Mouse (Mus musculus) testis, postnatal 14 days (tissue): ENCODE measurements around the gene Nr4a2.

Experiments used
- DNase-seq: peaks from one replicate; pipeline ENCODE4 v3.0.0; 2021; ENCODE audit warnings: low spot score

Gene Nr4a2

GRCm38 (mm10) chr2:57123991-57124840 lies at the start of gene Nr4a2:
Nr4a2 (minus strand) TSS chr2:57124003.
- DNase-seq, result peak; percentile 67

GRCm38 (mm10) chr2:57165416-57165815 lies 41.6 kb upstream of the Nr4a2 start:
- no peak for DNase-seq

GRCm38 (mm10) chr2:57156814-57157213 lies 33.0 kb upstream of the Nr4a2 start:
- DNase-seq, result no peak

- no peak for DNase-seq
Measured at GRCm38 (mm10) chr2:57149796-57150195, 26.0 kb upstream of the Nr4a2 start.

GRCm38 (mm10) chr2:57148231-57148630 lies 24.4 kb upstream of the Nr4a2 start:
- DNase-seq, result no peak

- no peak for DNase-seq
Measured at GRCm38 (mm10) chr2:57145646-57146421, 22.0 kb upstream of the Nr4a2 start.

- DNase-seq, result no peak
Measured at GRCm38 (mm10) chr2:57138594-57138993, 14.8 kb upstream of the Nr4a2 start.

GRCm38 (mm10) chr2:57127461-57127860 lies 3.7 kb upstream of the Nr4a2 start:
- no peak for DNase-seq

GRCm38 (mm10) chr2:57125891-57126290 lies 2.1 kb upstream of the Nr4a2 start:
- DNase-seq, result no peak

GRCm38 (mm10) chr2:57122986-57123980 lies 520 bp downstream of the Nr4a2 start:
- DNase-seq, result peak; percentile 45

- DNase-seq, result no peak
Measured at GRCm38 (mm10) chr2:57121110-57121509, 2.7 kb downstream of the Nr4a2 start.

- no peak for DNase-seq
Measured at GRCm38 (mm10) chr2:57117201-57117951, 6.4 kb downstream of the Nr4a2 start.

GRCm38 (mm10) chr2:57116366-57117200 lies 7.2 kb downstream of the Nr4a2 start:
- DNase-seq, result no peak

- DNase-seq, result no peak
Measured at GRCm38 (mm10) chr2:57115864-57116365, 7.9 kb downstream of the Nr4a2 start.

GRCm38 (mm10) chr2:57115181-57115863 lies 8.5 kb downstream of the Nr4a2 start:
- no peak for DNase-seq

- DNase-seq, result peak; percentile 50
Measured at GRCm38 (mm10) chr2:57114211-57115151, 9.3 kb downstream of the Nr4a2 start.

GRCm38 (mm10) chr2:57113431-57113830 lies 10.4 kb downstream of the Nr4a2 start:
- no peak for DNase-seq

GRCm38 (mm10) chr2:57112949-57113348 lies 10.9 kb downstream of the Nr4a2 start:
- DNase-seq, result no peak
